Comparison of ENCODE assay signal across 26 mouse cellular contexts in genomic region chr13:31531186-31531585, GRCm38 (mm10). TPM values are rescaled to one million over a fixed set of nuclear protein-coding genes. Genes with fewer than 3 reads are reported as not detected.
DNase-seq lines count a peak whose midpoint lies in the region; ATAC-seq and TF ChIP-seq lines count a peak whose summit lies in the region.
"Had no signal": no experiment of that assay in that cellular context is flagged by ENCODE, and none has a peak within 500 bp of the region (broad histone marks: within the 10 kb centered on the region; RNA-seq: fewer than 3 reads in every experiment).

No protein-coding gene starts in this region.

- H3K9me3 ChIP-seq in kidney, embryonic 15.5 days (replicated peaks), result no peaks in the 10 kb centered on the region
- H3K9me3 ChIP-seq in liver, embryonic 13.5 days (replicated peaks), result no peaks in the 10 kb centered on the region
- H3K9me3 ChIP-seq in liver, embryonic 11.5 days (ENCODE audit: control insufficient read depth, low read length), result no peaks in the 10 kb centered on the region
- no peaks in the 10 kb centered on the region for H3K9me3 ChIP-seq in liver, postnatal 0 days (ENCODE audit: low read length)
- no peaks in the 10 kb centered on the region for H3K9me3 ChIP-seq in stomach, embryonic 14.5 days (ENCODE audit: control insufficient read depth, low read depth, low read length)
- H3K9me3 ChIP-seq: embryonic facial prominence, embryonic 10.5 days; forebrain, embryonic 13.5 days; hindbrain, embryonic 15.5 days had no signal

- H3K27me3 ChIP-seq in kidney, embryonic 15.5 days, result 0 out of 2 replicates have a peak, but pooled peaks cover 3% of the 10 kb centered on the region
- H3K27me3 ChIP-seq in liver, embryonic 13.5 days, result no peaks in the 10 kb centered on the region
- H3K27me3 ChIP-seq in liver, embryonic 11.5 days (replicated peaks; ENCODE audit: control insufficient read depth, insufficient read depth, low read length), result no peaks in the 10 kb centered on the region
- H3K27me3 ChIP-seq in liver, postnatal 0 days (ENCODE audit: insufficient read depth, low read length), result no peaks in the 10 kb centered on the region
- H3K27me3 ChIP-seq in stomach, embryonic 14.5 days (ENCODE audit: control insufficient read depth, insufficient read depth, low read length), result no peaks in the 10 kb centered on the region
- H3K27me3 ChIP-seq: CH12.LX; forebrain, embryonic 13.5 days; Patski had no signal

- H3K4me2 ChIP-seq in kidney, embryonic 15.5 days, result no peak overlapping the region
- H3K4me2 ChIP-seq in liver, embryonic 13.5 days, result no peak overlapping the region
- no peak overlapping the region for H3K4me2 ChIP-seq in liver, embryonic 11.5 days
- H3K4me2 ChIP-seq in liver, postnatal 0 days (ENCODE audit: low read depth, low read length), result no peak overlapping the region
- no peak overlapping the region for H3K4me2 ChIP-seq in stomach, embryonic 14.5 days (replicated peaks; ENCODE audit: low read depth, low read length)
- H3K4me2 ChIP-seq: forebrain, embryonic 13.5 days; hindbrain, embryonic 15.5 days had no signal

- 0 out of 2 replicates have a peak, but pooled peaks have one; percentile 23 for TF ChIP-seq EP300 in liver, postnatal 0 days (IDR thresholded peaks at IDR 0.05; ENCODE audit: low read depth)

- H3K4me3 ChIP-seq in kidney, embryonic 15.5 days (replicated peaks), result no peak overlapping the region
- no peak overlapping the region for H3K4me3 ChIP-seq in liver, embryonic 13.5 days (replicated peaks)
- no peak overlapping the region for H3K4me3 ChIP-seq in liver, embryonic 11.5 days (ENCODE audit: low read depth, low read length)
- H3K4me3 ChIP-seq in liver, postnatal 0 days (ENCODE audit: low read depth, low read length), result no peak overlapping the region
- no peak overlapping the region for H3K4me3 ChIP-seq in stomach, embryonic 14.5 days (ENCODE audit: low read depth, low read length)
- H3K4me3 ChIP-seq: embryonic facial prominence, embryonic 10.5 days; forebrain, embryonic 13.5 days; gastrocnemius, adult 2 months; hindbrain, embryonic 15.5 days had no signal

- DNase-seq in kidney, adult 11 months, result no peak
- DNase-seq in liver, embryonic 13.5 days, result no peak
- DNase-seq in liver, embryonic 11.5 days (ENCODE audit: low spot score), result no peak
- DNase-seq in liver, postnatal 0 days, result no peak
- DNase-seq in urinary bladder, adult 2 months (ENCODE audit: low spot score), result no peak
- no peak for DNase-seq in left cerebral cortex, postnatal 14 days (ENCODE audit: low spot score in 2 of 2)
- DNase-seq: adrenal gland, postnatal 14 days; cerebellum, adult 18-20 months; cerebellum, adult 9-11 months; forebrain, postnatal 0 days; gastrocnemius, adult 2 months; gastrocnemius, postnatal 25 days; heart, postnatal 10 days; heart, postnatal 4 days had no signal

- 63% methylated on average over 5 of the region's 5 CpGs for WGBS in kidney, embryonic 15.5 days
- WGBS in liver, embryonic 13.5 days (ENCODE audit: insufficient replicate concordance), result 54% methylated on average over 5 of the region's 5 CpGs
- 66% methylated on average over 5 of the region's 5 CpGs for WGBS in liver, embryonic 11.5 days
- WGBS in liver, postnatal 0 days (ENCODE audit: insufficient replicate concordance), result 42% methylated on average over 5 of the region's 5 CpGs
- WGBS in stomach, embryonic 14.5 days, result 62% methylated on average over 5 of the region's 5 CpGs

- no peak overlapping the region for H3K9ac ChIP-seq in kidney, embryonic 15.5 days
- no peak overlapping the region for H3K9ac ChIP-seq in liver, embryonic 13.5 days
- no peak overlapping the region for H3K9ac ChIP-seq in liver, embryonic 11.5 days (ENCODE audit: low read depth, low read length)
- H3K9ac ChIP-seq in liver, postnatal 0 days (replicated peaks), result no peak overlapping the region
- no peak overlapping the region for H3K9ac ChIP-seq in stomach, embryonic 14.5 days (replicated peaks; ENCODE audit: low read depth, low read length)
- H3K9ac ChIP-seq: forebrain, embryonic 13.5 days; forebrain, postnatal 0 days; hindbrain, embryonic 15.5 days had no signal

- H3K27ac ChIP-seq in kidney, embryonic 15.5 days, result no peak overlapping the region
- no peak overlapping the region for H3K27ac ChIP-seq in liver, embryonic 13.5 days
- no peak overlapping the region for H3K27ac ChIP-seq in liver, embryonic 11.5 days (ENCODE audit: low read depth, low read length)
- peak overlapping the region; percentile 48; the same call in 1 of the 2 replicates for H3K27ac ChIP-seq in liver, postnatal 0 days (ENCODE audit: low read depth)
- H3K27ac ChIP-seq in stomach, embryonic 14.5 days (ENCODE audit: low read length), result peak overlapping the region; percentile 10; the same call in 1 of the 2 replicates
- H3K27ac ChIP-seq: embryonic facial prominence, embryonic 10.5 days; forebrain, embryonic 13.5 days; gastrocnemius, adult 2 months; hindbrain, embryonic 15.5 days had no signal

- intact Hi-C loops in left cerebral cortex, postnatal 14 days (cut with DNase I), result no loop called here

- TF ChIP-seq CTCF in liver, postnatal 0 days (IDR thresholded peaks at IDR 0.05; ENCODE audit: low read depth), result peak; percentile 23; the same call in 1 of the 2 replicates

- peak; percentile 29; the same call in 1 of the 2 replicates for ATAC-seq in kidney, embryonic 15.5 days (replicated peaks; ENCODE audit: low FRiP score)
- peak; percentile 36; the same call in 1 of the 2 replicates for ATAC-seq in liver, embryonic 13.5 days (ENCODE audit: low read depth)
- no peak for ATAC-seq in liver, embryonic 11.5 days (replicated peaks; ENCODE audit: low FRiP score)
- ATAC-seq in liver, postnatal 0 days, result peak; percentile 84
- ATAC-seq in stomach, embryonic 14.5 days (ENCODE audit: insufficient number of reproducible peaks, insufficient read depth, low FRiP score, low read depth), result no peak
- ATAC-seq: activated CD4-positive, CD25-positive, alpha-beta regulatory T cell, adult 4 months; forebrain, embryonic 13.5 days; forebrain, postnatal 0 days; Patski had no signal

- no peaks in the 10 kb centered on the region for H3K36me3 ChIP-seq in kidney, embryonic 15.5 days
- no peaks in the 10 kb centered on the region for H3K36me3 ChIP-seq in liver, embryonic 13.5 days
- no peaks in the 10 kb centered on the region for H3K36me3 ChIP-seq in liver, embryonic 11.5 days (ENCODE audit: control insufficient read depth, insufficient read depth, low read length)
- H3K36me3 ChIP-seq in liver, postnatal 0 days (replicated peaks; ENCODE audit: insufficient read depth, low read length), result no peaks in the 10 kb centered on the region
- H3K36me3 ChIP-seq in stomach, embryonic 14.5 days (ENCODE audit: control insufficient read depth, insufficient read depth, low read length), result no peaks in the 10 kb centered on the region
- H3K36me3 ChIP-seq: embryonic facial prominence, embryonic 10.5 days; hindbrain, embryonic 15.5 days had no signal

- peaks cover 13% of the 10 kb centered on the region; the same call in 1 of the 2 replicates for H3K4me1 ChIP-seq in kidney, embryonic 15.5 days
- H3K4me1 ChIP-seq in liver, embryonic 13.5 days (replicated peaks), result peaks cover 4% of the 10 kb centered on the region; the same call in 1 of the 2 replicates
- H3K4me1 ChIP-seq in liver, embryonic 11.5 days (replicated peaks; ENCODE audit: control insufficient read depth, insufficient read depth, low read length), result 0 out of 2 replicates have a peak, but pooled peaks cover 3% of the 10 kb centered on the region
- H3K4me1 ChIP-seq in liver, postnatal 0 days (ENCODE audit: insufficient read depth), result peaks cover 8% of the 10 kb centered on the region; the same call in 1 of the 2 replicates
- H3K4me1 ChIP-seq in stomach, embryonic 14.5 days (ENCODE audit: control insufficient read depth, insufficient read depth, low read length), result no peaks in the 10 kb centered on the region
- H3K4me1 ChIP-seq: forebrain, embryonic 13.5 days had no signal

RNA-seq across cellular contexts. Expression of gene Foxq1, which starts 24.7 kb away (rescaled TPM):
- 3.9 and 4.0 TPM in 2 replicates for polyA plus RNA-seq in kidney, embryonic 15.5 days (2015; fragmentation: Nextera tagmentation; extraction: Ambion mirVana)
- 0.05 and 0.14 TPM in 2 replicates for polyA plus RNA-seq in liver, embryonic 13.5 days (2015; fragmentation: Nextera tagmentation; extraction: Ambion mirVana)
- 0.05 and 0.08 TPM in 2 replicates for polyA plus RNA-seq in liver, embryonic 11.5 days (2014; fragmentation: Nextera tagmentation; extraction: Ambion mirVana)
- 3.4 and 4.6 TPM in 2 replicates for polyA plus RNA-seq in liver, postnatal 0 days (2015; fragmentation: Nextera tagmentation; extraction: Ambion mirVana)
- polyA plus RNA-seq in stomach, embryonic 14.5 days (2014; fragmentation: Nextera tagmentation; extraction: Ambion mirVana), result 16.7 and 20.9 TPM in 2 replicates
- polyA plus RNA-seq in urinary bladder, adult 2 months (2012; rRNA removed), result 118 and 159 TPM in 2 replicates
- 1 to 10 TPM; 3.0 to 3.3 TPM for total RNA-seq in left cerebral cortex, postnatal 14 days (2021)
- total RNA-seq: CH12.LX; gastrocnemius, postnatal 25 days; granulocyte monocyte progenitor cell, adult 5-6 weeks had no signal
- polyA plus RNA-seq: activated CD4-positive, CD25-positive, alpha-beta regulatory T cell, adult 4 months had no signal

RNA-seq across cellular contexts. Expression of gene A530084C06Rik, which starts 27.9 kb away (rescaled TPM):
- polyA plus RNA-seq in kidney, embryonic 15.5 days (2015; fragmentation: Nextera tagmentation; extraction: Ambion mirVana), result not detected in 2 replicates
- 0.05 TPM in 1 of 2 replicates, not detected in the other for polyA plus RNA-seq in liver, embryonic 13.5 days (2015; fragmentation: Nextera tagmentation; extraction: Ambion mirVana)
- polyA plus RNA-seq in liver, embryonic 11.5 days (2014; fragmentation: Nextera tagmentation; extraction: Ambion mirVana), result not detected in 2 replicates
- polyA plus RNA-seq in liver, postnatal 0 days (2015; fragmentation: Nextera tagmentation; extraction: Ambion mirVana), result not detected in 2 replicates
- polyA plus RNA-seq in stomach, embryonic 14.5 days (2014; fragmentation: Nextera tagmentation; extraction: Ambion mirVana), result not detected in 2 replicates
- polyA plus RNA-seq in urinary bladder, adult 2 months (2012; rRNA removed), result 0.96 and 1.1 TPM in 2 replicates
- 1 to 10 TPM in 1 of 2 experiments, under 1 TPM in 1; 0.99 to 1.1 TPM for total RNA-seq in left cerebral cortex, postnatal 14 days (2021)
- total RNA-seq: adrenal gland, adult 18-20 months; adrenal gland, postnatal 14 days; CH12.LX; gastrocnemius, adult 2 months; gastrocnemius, postnatal 25 days; granulocyte monocyte progenitor cell, adult 5-6 weeks; heart, postnatal 4 days had no signal
- polyA plus RNA-seq: activated CD4-positive, CD25-positive, alpha-beta regulatory T cell, adult 4 months; embryonic facial prominence, embryonic 10.5 days; embryonic facial prominence, embryonic 14.5 days; forebrain, embryonic 13.5 days; forebrain, postnatal 0 days; heart, embryonic 14.5 days; hindbrain, embryonic 15.5 days; Patski had no signal

Comparison
In these comparisons a context has a peak if more than half of its experiments do, and no peak if none do; other contexts are left out.
1. ATAC-seq: peak in kidney, embryonic 15.5 days (single experiment), liver, embryonic 13.5 days (single experiment) and liver, postnatal 0 days (single experiment); none in liver, embryonic 11.5 days (single experiment) and stomach, embryonic 14.5 days (single experiment).
2. H3K27ac ChIP-seq: peak in liver, postnatal 0 days (single experiment) and stomach, embryonic 14.5 days (single experiment); none in kidney, embryonic 15.5 days (single experiment), liver, embryonic 13.5 days (single experiment) and liver, embryonic 11.5 days (single experiment).